Mouse (Mus musculus) liver, adult 2 months (tissue): Measurements from ENCODE around the gene Wnk4.

ENCODE experiments used
- CTCF ChIP-seq: fragments of 200-500 bp; IDR thresholded peaks from 2 replicates; pipeline ENCODE4 v1.5.1; 2011; ENCODE audit warnings: low read depth, low read length, control low read depth
- POLR2A ChIP-seq: fragments of 200-500 bp; IDR thresholded peaks from 2 replicates; pipeline ENCODE4 v1.6.1; 2011; ENCODE audit warnings: low read length, control low read depth; ENCODE audit not compliant: insufficient read depth; ENCODE audit errors: extremely low read depth

- no peak for TF ChIP-seq CTCF
- TF ChIP-seq POLR2A: no peak
These were observed 23.6 kb upstream of the Wnk4 start for GRCm38 (mm10) chr11:101236782-101237181.
